Mouse (Mus musculus): ENCODE data around the gene Fam129c.
A peak's percentile ranks its signal among the peaks of the same experiment; 100 is the strongest.

- TF ChIP-seq CTCF (IDR thresholded peaks at IDR 0.05; ENCODE audit: extremely low read depth, insufficient read length, insufficient replicate concordance, low read depth, low read length) (peak; percentile 74), POLR2A (IDR thresholded peaks at IDR 0.05; ENCODE audit: low read depth, low read length) (no peak)
Observed at GRCm38 (mm10) chr8:71562751-71563150, 34.7 kb upstream of the Fam129c start.
